Mouse (Mus musculus) C2C12 (cell line): ENCODE results near the gene Gm13695. TPM values are rescaled to one million over a fixed set of nuclear protein-coding genes. Genes with fewer than 3 reads are reported as not detected.
"Not testable (repeated sequence)": the region's sequence is repeated elsewhere in the genome, so short reads cannot be mapped to it uniquely, and the experiment has no call there.

ENCODE experiments used
- H3K27me3 ChIP-seq: one replicate; pipeline ENCODE4 v1.6.1; 2011; ENCODE audit not compliant: control insufficient read depth, insufficient read depth, insufficient read length
- H3K36me3 ChIP-seq: one replicate; pipeline ENCODE4 v1.6.1; 2011; ENCODE audit not compliant: control insufficient read depth, insufficient read depth
- H3K4me3 ChIP-seq: one replicate; pipeline ENCODE4 v1.5.1; 2011; ENCODE audit warnings: mild to moderate bottlenecking, control low read depth; ENCODE audit not compliant: poor library complexity, insufficient read depth, severe bottlenecking
- H3K79me2 ChIP-seq: one replicate; pipeline ENCODE4 v1.6.1; 2011; ENCODE audit not compliant: control insufficient read depth, insufficient read depth
- H3K79me3 ChIP-seq: one replicate; pipeline ENCODE4 v1.6.1; 2011; ENCODE audit warnings: low read depth, control low read depth
- H3ac ChIP-seq: one replicate; pipeline ENCODE3; 2011; ENCODE audit warnings: low read depth; ENCODE audit not compliant: control insufficient read depth, insufficient read length
- CEBPB ChIP-seq: IDR thresholded peaks from one replicate; pipeline ENCODE4 v1.6.1; 2011; ENCODE audit warnings: low read depth, mild to moderate bottlenecking, control low read depth, moderate library complexity
- CTCF ChIP-seq: IDR thresholded peaks from one replicate; pipeline ENCODE4 v1.5.1; 2011; ENCODE audit not compliant: control insufficient read depth, insufficient read depth, insufficient read length
- FOSL1 ChIP-seq: IDR thresholded peaks from one replicate; pipeline ENCODE4 v1.8.0; 2011; ENCODE audit warnings: mild to moderate bottlenecking, low read length; ENCODE audit not compliant: poor library complexity, insufficient read depth, severe bottlenecking
- MAX ChIP-seq: IDR thresholded peaks from one replicate; pipeline ENCODE4 v1.6.1; 2011; ENCODE audit warnings: mild to moderate bottlenecking, control low read depth
- MYOD1 ChIP-seq: IDR thresholded peaks from one replicate; pipeline ENCODE4 v1.6.1; 2011; ENCODE audit warnings: low read depth; ENCODE audit not compliant: control insufficient read depth, insufficient read length
- MYOG ChIP-seq: IDR thresholded peaks from one replicate; pipeline ENCODE4 v1.6.1; 2011; ENCODE audit not compliant: control insufficient read depth, insufficient read length; ENCODE audit errors: extremely low read depth
- USF1 ChIP-seq: IDR thresholded peaks from one replicate; pipeline ENCODE4 v1.6.1; 2011; ENCODE audit warnings: low read depth, mild to moderate bottlenecking, control low read depth, moderate library complexity
- polyA plus RNA-seq: library from polyadenylated mRNA; unstranded; fragments of >200 nt; fragmentation: generic; extraction: Trizol; gene quantifications from one replicate; pipeline ENCODE4 v1.2.1, GENCODE M21; 2012; ENCODE audit warnings: missing spikeins

Gm13695 gene
- polyA plus RNA-seq, 1 experiment, result not detected

GRCm38 (mm10) chr2:83984443-83984842, 17.3 kb downstream of the Gm13695 start, which contains the start of gene Gm13697:
Gm13697 (plus strand) TSS chr2:83984743.
- not testable (repeated sequence) for H3ac ChIP-seq, H3K79me3 ChIP-seq, H3K27me3 ChIP-seq, H3K4me3 ChIP-seq, H3K36me3 ChIP-seq, H3K79me2 ChIP-seq

GRCm38 (mm10) chr2:83990253-83990652, 23.1 kb downstream of the Gm13695 start, which contains the start of gene Gm13691:
Gm13691 (plus strand) TSS chr2:83990553.
- H3K79me3 ChIP-seq, H3K36me3 ChIP-seq, H3K27me3 ChIP-seq, H3K79me2 ChIP-seq, H3ac ChIP-seq, H3K4me3 ChIP-seq: not testable (repeated sequence)

GRCm38 (mm10) chr2:83993639-83994255, 26.6 kb downstream of the Gm13695 start:
- not testable (repeated sequence) for H3ac ChIP-seq, H3K79me3 ChIP-seq, H3K36me3 ChIP-seq, H3K4me3 ChIP-seq, H3K27me3 ChIP-seq, H3K79me2 ChIP-seq

- H3K79me2 ChIP-seq, H3K36me3 ChIP-seq, H3ac ChIP-seq, H3K27me3 ChIP-seq, H3K4me3 ChIP-seq, H3K79me3 ChIP-seq: not testable (repeated sequence)
These were observed 27.4 kb downstream of the Gm13695 start for GRCm38 (mm10) chr2:83994526-83994925.

GRCm38 (mm10) chr2:84008913-84009312, 41.8 kb downstream of the Gm13695 start:
- Histone ChIP-seq H3ac (no peak overlapping the region), H3K36me3 (no peaks in the 10 kb centered on the region), H3K79me2 (no peaks in the 10 kb centered on the region), H3K27me3 (no peaks in the 10 kb centered on the region), H3K4me3 (no peak overlapping the region), H3K79me3 (no peaks in the 10 kb centered on the region)
- TF ChIP-seq USF1 (no peak), MYOD1 (no peak), CEBPB (no peak), FOSL1 (no peak)

GRCm38 (mm10) chr2:84009818-84010217, 42.7 kb downstream of the Gm13695 start:
- no peaks in the 10 kb centered on the region for H3K79me3 ChIP-seq
- no peak overlapping the region for H3ac ChIP-seq
- H3K4me3 ChIP-seq, result no peak overlapping the region
- H3K27me3 ChIP-seq, result no peaks in the 10 kb centered on the region
- no peaks in the 10 kb centered on the region for H3K36me3 ChIP-seq
- TF ChIP-seq CEBPB (no peak), MYOD1 (no peak), CTCF (no peak), MAX (no peak), FOSL1 (no peak), USF1 (no peak), MYOG (no peak)
- no peaks in the 10 kb centered on the region for H3K79me2 ChIP-seq

- H3K36me3 ChIP-seq, result no peaks in the 10 kb centered on the region
- H3ac ChIP-seq, result no peak overlapping the region
- no peaks in the 10 kb centered on the region for H3K79me3 ChIP-seq
- no peak overlapping the region for H3K4me3 ChIP-seq
- H3K27me3 ChIP-seq, result no peaks in the 10 kb centered on the region
- no peaks in the 10 kb centered on the region for H3K79me2 ChIP-seq
- TF ChIP-seq FOSL1, result no peak
- TF ChIP-seq MYOD1, result no peak
- no peak for TF ChIP-seq CTCF
- TF ChIP-seq CEBPB, result no peak
- no peak for TF ChIP-seq MYOG
- TF ChIP-seq USF1, result no peak
These were observed 47.5 kb downstream of the Gm13695 start for GRCm38 (mm10) chr2:84014572-84014971.

- not testable (repeated sequence) for H3K4me3 ChIP-seq, H3K79me2 ChIP-seq, H3K36me3 ChIP-seq, H3K27me3 ChIP-seq, H3K79me3 ChIP-seq, H3ac ChIP-seq
These were observed 49.2 kb downstream of the Gm13695 start for GRCm38 (mm10) chr2:84016291-84016690.
